Mouse (Mus musculus) MEL (cell line): Measurements from ENCODE around the gene Ankrd28. TPM values are rescaled to one million over a fixed set of nuclear protein-coding genes. Genes with fewer than 3 reads are reported as not detected.

Experiments
- DNase-seq: peaks from one replicate; pipeline ENCODE4 v3.0.0; 2011; ENCODE audit warnings: low read depth, low spot score
- H3K27ac ChIP-seq: 2 replicates; pipeline ENCODE4 v1.5.1; 2012; ENCODE audit warnings: low read depth, mild to moderate bottlenecking, control low read depth, low read length, moderate library complexity; ENCODE audit not compliant: control insufficient read depth
- H3K27me3 ChIP-seq, 2 experiments: fragments of 150-350 bp in 1 of 2; sonication (generic) in 1 of 2; 2 replicates each; pipeline ENCODE4 v1.6.1; 2012; ENCODE audit warnings: low read length in 2 of 2, mild to moderate bottlenecking in 2 of 2, improper control_type of control experiment in 1 of 2, moderate library complexity in 1 of 2; ENCODE audit not compliant: insufficient read depth in 2 of 2, control insufficient read depth in 1 of 2
- H3K36me3 ChIP-seq, 2 experiments: 2 replicates each; pipeline ENCODE4 v1.6.1; 2012 to 2014; ENCODE audit warnings: low read length in 2 of 2, improper control_type of control experiment in 1 of 2, inconsistent platforms in 1 of 2, mild to moderate bottlenecking in 1 of 2; ENCODE audit not compliant: insufficient read depth in 2 of 2, control insufficient read depth in 1 of 2
- H3K4me1 ChIP-seq, 2 experiments: fragments of 150-350 bp in 1 of 2; sonication (generic) in 1 of 2; 2 replicates each; pipeline ENCODE4 v1.6.1; 2012; ENCODE audit warnings: low read length in 2 of 2, improper control_type of control experiment in 1 of 2, mild to moderate bottlenecking in 1 of 2; ENCODE audit not compliant: insufficient read depth in 2 of 2, control insufficient read depth in 1 of 2
- H3K4me3 ChIP-seq, 2 experiments: fragments of 150-350 bp in 1 of 2; sonication (generic) in 1 of 2; 2 replicates each; pipeline ENCODE4 v1.5.1; 2012; ENCODE audit warnings: low read depth in 2 of 2, low read length in 2 of 2, mild to moderate bottlenecking in 2 of 2, moderate library complexity in 2 of 2, control low read depth in 1 of 2, improper control_type of control experiment in 1 of 2; ENCODE audit not compliant: control insufficient read depth in 1 of 2, insufficient read depth in 1 of 2
- H3K79me2 ChIP-seq: 2 replicates; pipeline ENCODE4 v1.6.1; 2012; ENCODE audit warnings: mild to moderate bottlenecking, low read length, moderate library complexity; ENCODE audit not compliant: control insufficient read depth, poor library complexity, insufficient read depth
- H3K9ac ChIP-seq: 2 replicates; pipeline ENCODE4 v1.6.1; 2012; ENCODE audit warnings: low read depth, mild to moderate bottlenecking, control low read depth, low read length, moderate library complexity; ENCODE audit not compliant: control insufficient read depth, poor library complexity, severe bottlenecking
- H3K9me3 ChIP-seq: fragments of 150-350 bp; sonication (generic); replicated peaks from 2 replicates; pipeline ENCODE4 v1.6.1; 2012; ENCODE audit warnings: mild to moderate bottlenecking, low read length, improper control_type of control experiment, moderate library complexity; ENCODE audit not compliant: insufficient read depth
- BHLHE40 ChIP-seq: IDR thresholded peaks from 2 replicates; pipeline ENCODE4 v1.6.1; 2012; ENCODE audit warnings: low read depth, mild to moderate bottlenecking, inconsistent platforms, low read length, improper control_type of control experiment, borderline replicate concordance
- CHD1 ChIP-seq: IDR thresholded peaks from 2 replicates; pipeline ENCODE4 v1.6.1; 2012; ENCODE audit warnings: low read depth, mild to moderate bottlenecking, inconsistent platforms, low read length, improper control_type of control experiment
- CTCF ChIP-seq, 3 experiments: IDR thresholded peaks in 2 of 3; conservative IDR thresholded peaks in 1 of 3; 2 replicates each; pipeline ENCODE4 v1.5.1; 2011 to 2012; ENCODE audit warnings: low read length in 3 of 3, low read depth in 2 of 3, mild to moderate bottlenecking in 2 of 3, improper control_type of control experiment in 1 of 3, inconsistent platforms in 1 of 3, mixed read lengths in 1 of 3, moderate library complexity in 1 of 3; ENCODE audit not compliant: control insufficient read depth in 1 of 3, insufficient read depth in 1 of 3, poor library complexity in 1 of 3, severe bottlenecking in 1 of 3
- E2F4 ChIP-seq: IDR thresholded peaks from 2 replicates; pipeline ENCODE4 v1.6.1; 2011; ENCODE audit warnings: low read depth, low read length, improper control_type of control experiment, borderline replicate concordance
- ELF1 ChIP-seq: IDR thresholded peaks from 2 replicates; pipeline ENCODE4 v1.6.1; 2014; ENCODE audit warnings: low read depth, mild to moderate bottlenecking, inconsistent platforms, low read length, improper control_type of control experiment, moderate library complexity
- ETS1 ChIP-seq: IDR thresholded peaks from 2 replicates; pipeline ENCODE4 v1.6.1; 2012; ENCODE audit warnings: low read depth, mild to moderate bottlenecking, inconsistent platforms, low read length, improper control_type of control experiment, moderate library complexity
- GABPA ChIP-seq: IDR thresholded peaks from 2 replicates; pipeline ENCODE4 v1.6.1; 2012; ENCODE audit warnings: low read depth, mild to moderate bottlenecking, inconsistent platforms, low read length, improper control_type of control experiment, moderate library complexity
- GATA1 ChIP-seq: IDR thresholded peaks from 2 replicates; pipeline ENCODE4 v1.6.1; 2011; ENCODE audit warnings: low read depth, low read length, improper control_type of control experiment
- HCFC1 ChIP-seq: IDR thresholded peaks from 2 replicates; pipeline ENCODE4 v1.6.1; 2012; ENCODE audit warnings: low read depth, mild to moderate bottlenecking, inconsistent platforms, low read length, improper control_type of control experiment, moderate library complexity
- JUND ChIP-seq: IDR thresholded peaks from 2 replicates; pipeline ENCODE4 v1.6.1; 2011; ENCODE audit warnings: low read depth, mild to moderate bottlenecking, improper control_type of control experiment, low read length
- KAT2A ChIP-seq: conservative IDR thresholded peaks from 2 replicates; pipeline ENCODE4 v1.6.1; 2012; ENCODE audit warnings: low read depth, low read length, improper control_type of control experiment, inconsistent platforms
- MAFK ChIP-seq: IDR thresholded peaks from 2 replicates; pipeline ENCODE4 v1.6.1; 2011; ENCODE audit warnings: low read depth, mild to moderate bottlenecking, low read length, improper control_type of control experiment, borderline replicate concordance
- MAX ChIP-seq: IDR thresholded peaks from 2 replicates; pipeline ENCODE4 v1.6.1; 2011; ENCODE audit warnings: low read length, improper control_type of control experiment
- MAZ ChIP-seq: IDR thresholded peaks from 2 replicates; pipeline ENCODE4 v1.6.1; 2012; ENCODE audit warnings: low read depth, mild to moderate bottlenecking, inconsistent platforms, low read length, improper control_type of control experiment
- MEF2A ChIP-seq: IDR thresholded peaks from 2 replicates; pipeline ENCODE4 v1.6.1; 2014; ENCODE audit warnings: low read depth, mild to moderate bottlenecking, inconsistent platforms, low read length, improper control_type of control experiment; ENCODE audit not compliant: poor library complexity, insufficient replicate concordance, severe bottlenecking; ENCODE audit errors: extremely low read depth
- MXI1 ChIP-seq: IDR thresholded peaks from 2 replicates; pipeline ENCODE4 v1.6.1; 2011; ENCODE audit warnings: mild to moderate bottlenecking, low read depth, low read length, improper control_type of control experiment
- MYB ChIP-seq: IDR thresholded peaks from 2 replicates; pipeline ENCODE4 v1.6.1; 2011; ENCODE audit warnings: mild to moderate bottlenecking, low read depth, low read length, improper control_type of control experiment
- MYC ChIP-seq: IDR thresholded peaks from 2 replicates; pipeline ENCODE4 v1.6.1; 2011; ENCODE audit warnings: low read depth, mild to moderate bottlenecking, low read length, improper control_type of control experiment, moderate library complexity
- NELFE ChIP-seq: IDR thresholded peaks from 2 replicates; pipeline ENCODE4 v1.6.1; 2011; ENCODE audit warnings: low read depth, low read length, improper control_type of control experiment
- NRF1 ChIP-seq: IDR thresholded peaks from 2 replicates; pipeline ENCODE4 v1.6.1; 2014; ENCODE audit warnings: low read depth, mild to moderate bottlenecking, inconsistent platforms, low read length, improper control_type of control experiment, moderate library complexity; ENCODE audit not compliant: poor library complexity, insufficient read depth, severe bottlenecking
- POLR2A ChIP-seq, 2 experiments: IDR thresholded peaks; 2 replicates each; pipeline ENCODE4 v1.6.1; 2011 to 2012; ENCODE audit warnings: low read length in 2 of 2, mild to moderate bottlenecking in 2 of 2, control low read depth in 1 of 2, improper control_type of control experiment in 1 of 2, low read depth in 1 of 2, moderate library complexity in 1 of 2; ENCODE audit not compliant: control insufficient read depth in 1 of 2, insufficient read depth in 1 of 2, poor library complexity in 1 of 2
- POLR2AphosphoS2 ChIP-seq: IDR thresholded peaks from 2 replicates; pipeline ENCODE4 v1.6.1; 2011; ENCODE audit warnings: low read length, improper control_type of control experiment
- POLR2AphosphoS5 ChIP-seq: IDR thresholded peaks from 2 replicates; pipeline ENCODE4 v1.6.1; 2012; ENCODE audit warnings: low read depth, borderline replicate concordance, mild to moderate bottlenecking, inconsistent platforms, low read length, moderate library complexity, mixed read lengths
- RAD21 ChIP-seq: IDR thresholded peaks from 2 replicates; pipeline ENCODE4 v1.6.1; 2011; ENCODE audit warnings: mild to moderate bottlenecking, low read depth, low read length, improper control_type of control experiment
- RCOR1 ChIP-seq: IDR thresholded peaks from 2 replicates; pipeline ENCODE4 v1.6.1; 2012; ENCODE audit warnings: low read depth, mild to moderate bottlenecking, inconsistent platforms, low read length, improper control_type of control experiment
- SIN3A ChIP-seq: IDR thresholded peaks from 2 replicates; pipeline ENCODE4 v1.6.1; 2012; ENCODE audit warnings: low read length, improper control_type of control experiment, inconsistent platforms
- TAL1 ChIP-seq: IDR thresholded peaks from 2 replicates; pipeline ENCODE4 v1.6.1; 2012; ENCODE audit warnings: mild to moderate bottlenecking, inconsistent platforms, low read length, moderate library complexity, mixed read lengths
- TCF12 ChIP-seq: IDR thresholded peaks from 2 replicates; pipeline ENCODE4 v1.6.1; 2014; ENCODE audit warnings: low read depth, mild to moderate bottlenecking, inconsistent platforms, low read length, improper control_type of control experiment, moderate library complexity
- UBTF ChIP-seq: IDR thresholded peaks from 2 replicates; pipeline ENCODE4 v1.6.1; 2012; ENCODE audit warnings: low read depth, mild to moderate bottlenecking, inconsistent platforms, low read length, improper control_type of control experiment, moderate library complexity, borderline replicate concordance; ENCODE audit not compliant: insufficient read depth
- USF1 ChIP-seq: IDR thresholded peaks from 2 replicates; pipeline ENCODE4 v1.6.1; 2014; ENCODE audit warnings: low read depth, mild to moderate bottlenecking, inconsistent platforms, low read length, improper control_type of control experiment, moderate library complexity
- USF2 ChIP-seq, 2 experiments: IDR thresholded peaks; 2 replicates each; pipeline ENCODE4 v1.6.1; 2011 to 2012; ENCODE audit warnings: improper control_type of control experiment in 2 of 2, low read length in 2 of 2, borderline replicate concordance in 1 of 2, inconsistent platforms in 1 of 2, low read depth in 1 of 2, mild to moderate bottlenecking in 1 of 2; ENCODE audit not compliant: insufficient read depth in 1 of 2
- ZNF384 ChIP-seq: IDR thresholded peaks from 2 replicates; pipeline ENCODE4 v1.6.1; 2012; ENCODE audit warnings: low read depth, mild to moderate bottlenecking, inconsistent platforms, low read length, improper control_type of control experiment
- polyA plus RNA-seq, 2 experiments: library from polyadenylated mRNA; stranded (reverse) in 1 of 2; unstranded in 1 of 2; fragments of >175 nt in 1 of 2; fragments of >200 nt in 1 of 2; gene quantifications; 2 replicates each; pipeline versions ENCODE4 v1.2.1 to v1.2.4; 2012; ENCODE audit warnings: low replicate concordance in 2 of 2, low read depth in 1 of 2; ENCODE audit not compliant: insufficient read length in 2 of 2, insufficient read depth in 1 of 2, missing spikeins in 1 of 2
- total RNA-seq: library from RNA; depleted of rRNA; stranded (reverse); fragments of 300-350 nt; gene quantifications from 2 replicates; pipeline ENCODE4 v1.2.3, GENCODE M21; 2012

Gene Ankrd28
- total and polyA plus RNA-seq, 3 experiments = 32.5 to 41.2 (median 38.8) TPM

DNA sequence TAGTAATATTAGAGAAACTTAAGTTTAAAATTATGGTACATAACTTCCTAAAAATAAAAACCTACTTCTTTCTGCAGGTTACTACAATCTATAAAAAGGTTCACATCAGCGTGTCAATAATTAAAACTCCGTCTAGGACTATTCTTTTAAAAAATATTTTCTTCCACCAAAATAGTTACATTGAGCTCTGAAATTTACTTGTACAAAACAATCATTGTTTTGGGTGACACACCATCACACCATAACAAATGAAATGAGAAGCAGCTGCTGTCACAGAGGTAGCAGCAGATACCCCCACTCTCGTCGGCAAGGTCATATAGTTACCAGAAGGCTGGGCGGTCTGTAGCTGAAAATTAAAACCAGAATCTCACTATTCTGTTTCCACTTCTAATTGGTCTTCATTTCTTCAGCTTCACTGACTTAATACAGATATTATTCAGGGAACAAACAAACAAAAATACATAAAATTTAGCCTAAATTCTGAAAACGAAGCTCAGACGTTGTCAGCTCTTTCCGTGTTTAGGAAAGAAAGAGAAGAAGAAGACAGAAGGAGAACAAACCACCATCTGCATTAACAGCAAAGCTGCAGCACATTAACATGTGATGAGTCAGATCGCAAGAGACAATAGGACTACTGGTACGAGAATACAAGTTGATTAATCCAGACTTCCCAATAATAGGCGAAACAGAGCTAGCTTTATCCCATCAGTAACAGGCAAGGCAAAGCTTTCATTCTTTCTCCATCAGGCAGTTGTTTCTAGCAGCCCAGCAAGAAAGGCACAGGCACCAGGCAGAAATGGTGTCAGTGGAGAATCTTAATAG lies 49.8 kb downstream of the Ankrd28 start (continued):
- TF ChIP-seq TAL1 (no peak), KAT2A (no peak), BHLHE40 (no peak), MYB (no peak), RAD21 (no peak), MAFK (no peak), POLR2AphosphoS2 (no peak), CTCF (IDR thresholded peaks at IDR 0.05 in 2 of 3, conservative IDR thresholded peaks at IDR 0.05 in 1 of 3; ENCODE audit: control insufficient read depth in 1 of 3, insufficient read depth in 1 of 3, low read depth in 2 of 3, low read length in 3 of 3, poor library complexity in 1 of 3, severe bottlenecking in 1 of 3) (no peak), USF2 (IDR thresholded peaks at IDR 0.05; ENCODE audit: borderline replicate concordance in 1 of 2, insufficient read depth in 1 of 2, low read depth in 1 of 2, low read length in 2 of 2) (no peak), MXI1 (peak; percentile 59; the same call in 1 of the 2 replicates), HCFC1 (no peak), MAZ (no peak), USF1 (no peak)

DNA sequence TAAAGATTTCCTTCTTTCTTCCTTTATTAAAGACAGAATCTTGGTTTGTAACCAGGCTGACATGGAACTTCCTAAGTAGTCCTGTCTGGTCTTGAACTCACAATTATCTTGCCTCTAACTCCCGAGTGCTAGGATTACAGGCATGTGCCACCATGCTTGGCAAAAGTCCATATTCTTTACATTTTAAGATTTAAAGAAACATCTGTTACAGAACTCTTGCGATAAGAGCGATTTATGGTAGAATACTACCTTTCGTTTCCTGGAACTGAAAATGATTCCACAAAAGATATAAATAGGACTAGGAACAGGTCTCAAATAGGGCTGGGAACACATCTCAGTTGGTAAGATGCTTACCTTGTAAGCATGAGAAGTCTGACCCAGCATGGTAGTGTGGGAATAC lies 56.9 kb downstream of the Ankrd28 start:
- H3K4me3 ChIP-seq = no peak overlapping the region
- no peak overlapping the region for H3K9ac ChIP-seq
- H3K79me2 ChIP-seq = peaks cover 24% of the 10 kb centered on the region
- peaks cover 10 to 12% of the 10 kb centered on the region in 2 experiments for H3K4me1 ChIP-seq
- no peaks in the 10 kb centered on the region for H3K27me3 ChIP-seq
- no peak for DNase-seq
- peaks cover 12 to 51% of the 10 kb centered on the region in 2 experiments for H3K36me3 ChIP-seq
- H3K27ac ChIP-seq = no peak overlapping the region
- no peaks in the 10 kb centered on the region for H3K9me3 ChIP-seq
- no peak for TF ChIP-seq GATA1
- no peak for TF ChIP-seq ZNF384
- no peak for TF ChIP-seq E2F4
- no peak for TF ChIP-seq USF1
- TF ChIP-seq JUND = no peak
- no peak for TF ChIP-seq UBTF
- TF ChIP-seq HCFC1 = no peak
- no peak for TF ChIP-seq ELF1
- no peak for TF ChIP-seq TCF12
- peak; percentile 57; the same call in 1 of the 2 replicates for TF ChIP-seq RCOR1
- no peak for TF ChIP-seq TAL1
- no peak for TF ChIP-seq POLR2A (IDR thresholded peaks at IDR 0.05; ENCODE audit: control insufficient read depth in 1 of 2, insufficient read depth in 1 of 2, low read depth in 1 of 2, low read length in 2 of 2, poor library complexity in 1 of 2)
- TF ChIP-seq POLR2AphosphoS5 = no peak
- no peak for TF ChIP-seq USF2 (IDR thresholded peaks at IDR 0.05; ENCODE audit: borderline replicate concordance in 1 of 2, insufficient read depth in 1 of 2, low read depth in 1 of 2, low read length in 2 of 2)
- no peak for TF ChIP-seq MAZ
- TF ChIP-seq MYC = 0 out of 2 replicates have a peak, but pooled peaks have one; percentile 25
- TF ChIP-seq MEF2A = no peak
- TF ChIP-seq CHD1 = no peak
- TF ChIP-seq NRF1 = no peak
- TF ChIP-seq ETS1 = peak; percentile 68
- no peak for TF ChIP-seq MYB
- TF ChIP-seq NELFE = no peak
- TF ChIP-seq SIN3A = peak; percentile 35; the same call in 1 of the 2 replicates
- TF ChIP-seq MAX = no peak
- TF ChIP-seq POLR2AphosphoS2 = no peak
- TF ChIP-seq GABPA = no peak
- TF ChIP-seq MXI1 = no peak; the same call in 1 of the 2 replicates
